Mouse (Mus musculus) MEL (cell line): ENCODE measurements around the gene Syt11. TPM values are rescaled to one million over a fixed set of nuclear protein-coding genes. Genes with fewer than 3 reads are reported as not detected.
A peak's percentile ranks its signal among the peaks of the same experiment; 100 is the strongest.

ENCODE experiments used
- DNase-seq: peaks from one replicate; pipeline ENCODE4 v3.0.0; 2011; ENCODE audit warnings: low read depth, low spot score
- H3K27ac ChIP-seq: 2 replicates; pipeline ENCODE4 v1.5.1; 2012; ENCODE audit warnings: low read depth, mild to moderate bottlenecking, control low read depth, low read length, moderate library complexity; ENCODE audit not compliant: control insufficient read depth
- H3K27me3 ChIP-seq, 2 experiments: fragments of 150-350 bp in 1 of 2; sonication (generic) in 1 of 2; 2 replicates each; pipeline ENCODE4 v1.6.1; 2012; ENCODE audit warnings: low read length in 2 of 2, mild to moderate bottlenecking in 2 of 2, improper control_type of control experiment in 1 of 2, moderate library complexity in 1 of 2; ENCODE audit not compliant: insufficient read depth in 2 of 2, control insufficient read depth in 1 of 2
- H3K36me3 ChIP-seq, 2 experiments: 2 replicates each; pipeline ENCODE4 v1.6.1; 2012 to 2014; ENCODE audit warnings: low read length in 2 of 2, improper control_type of control experiment in 1 of 2, inconsistent platforms in 1 of 2, mild to moderate bottlenecking in 1 of 2; ENCODE audit not compliant: insufficient read depth in 2 of 2, control insufficient read depth in 1 of 2
- H3K4me1 ChIP-seq, 2 experiments: fragments of 150-350 bp in 1 of 2; sonication (generic) in 1 of 2; 2 replicates each; pipeline ENCODE4 v1.6.1; 2012; ENCODE audit warnings: low read length in 2 of 2, improper control_type of control experiment in 1 of 2, mild to moderate bottlenecking in 1 of 2; ENCODE audit not compliant: insufficient read depth in 2 of 2, control insufficient read depth in 1 of 2
- H3K4me3 ChIP-seq, 2 experiments: fragments of 150-350 bp in 1 of 2; sonication (generic) in 1 of 2; 2 replicates each; pipeline ENCODE4 v1.5.1; 2012; ENCODE audit warnings: low read depth in 2 of 2, low read length in 2 of 2, mild to moderate bottlenecking in 2 of 2, moderate library complexity in 2 of 2, control low read depth in 1 of 2, improper control_type of control experiment in 1 of 2; ENCODE audit not compliant: control insufficient read depth in 1 of 2, insufficient read depth in 1 of 2
- H3K79me2 ChIP-seq: 2 replicates; pipeline ENCODE4 v1.6.1; 2012; ENCODE audit warnings: mild to moderate bottlenecking, low read length, moderate library complexity; ENCODE audit not compliant: control insufficient read depth, poor library complexity, insufficient read depth
- H3K9ac ChIP-seq: 2 replicates; pipeline ENCODE4 v1.6.1; 2012; ENCODE audit warnings: low read depth, mild to moderate bottlenecking, control low read depth, low read length, moderate library complexity; ENCODE audit not compliant: control insufficient read depth, poor library complexity, severe bottlenecking
- H3K9me3 ChIP-seq: fragments of 150-350 bp; sonication (generic); replicated peaks from 2 replicates; pipeline ENCODE4 v1.6.1; 2012; ENCODE audit warnings: mild to moderate bottlenecking, low read length, improper control_type of control experiment, moderate library complexity; ENCODE audit not compliant: insufficient read depth
- BHLHE40 ChIP-seq: IDR thresholded peaks from 2 replicates; pipeline ENCODE4 v1.6.1; 2012; ENCODE audit warnings: low read depth, mild to moderate bottlenecking, inconsistent platforms, low read length, improper control_type of control experiment, borderline replicate concordance
- CHD1 ChIP-seq: IDR thresholded peaks from 2 replicates; pipeline ENCODE4 v1.6.1; 2012; ENCODE audit warnings: low read depth, mild to moderate bottlenecking, inconsistent platforms, low read length, improper control_type of control experiment
- ETS1 ChIP-seq: IDR thresholded peaks from 2 replicates; pipeline ENCODE4 v1.6.1; 2012; ENCODE audit warnings: low read depth, mild to moderate bottlenecking, inconsistent platforms, low read length, improper control_type of control experiment, moderate library complexity
- GATA1 ChIP-seq: IDR thresholded peaks from 2 replicates; pipeline ENCODE4 v1.6.1; 2011; ENCODE audit warnings: low read depth, low read length, improper control_type of control experiment
- MAFK ChIP-seq: IDR thresholded peaks from 2 replicates; pipeline ENCODE4 v1.6.1; 2011; ENCODE audit warnings: low read depth, mild to moderate bottlenecking, low read length, improper control_type of control experiment, borderline replicate concordance
- MAX ChIP-seq: IDR thresholded peaks from 2 replicates; pipeline ENCODE4 v1.6.1; 2011; ENCODE audit warnings: low read length, improper control_type of control experiment
- MXI1 ChIP-seq: IDR thresholded peaks from 2 replicates; pipeline ENCODE4 v1.6.1; 2011; ENCODE audit warnings: mild to moderate bottlenecking, low read depth, low read length, improper control_type of control experiment
- MYC ChIP-seq: IDR thresholded peaks from 2 replicates; pipeline ENCODE4 v1.6.1; 2011; ENCODE audit warnings: low read depth, mild to moderate bottlenecking, low read length, improper control_type of control experiment, moderate library complexity
- NELFE ChIP-seq: IDR thresholded peaks from 2 replicates; pipeline ENCODE4 v1.6.1; 2011; ENCODE audit warnings: low read depth, low read length, improper control_type of control experiment
- POLR2A ChIP-seq, 2 experiments: IDR thresholded peaks; 2 replicates each; pipeline ENCODE4 v1.6.1; 2011 to 2012; ENCODE audit warnings: low read length in 2 of 2, mild to moderate bottlenecking in 2 of 2, control low read depth in 1 of 2, improper control_type of control experiment in 1 of 2, low read depth in 1 of 2, moderate library complexity in 1 of 2; ENCODE audit not compliant: control insufficient read depth in 1 of 2, insufficient read depth in 1 of 2, poor library complexity in 1 of 2
- POLR2AphosphoS2 ChIP-seq: IDR thresholded peaks from 2 replicates; pipeline ENCODE4 v1.6.1; 2011; ENCODE audit warnings: low read length, improper control_type of control experiment
- RCOR1 ChIP-seq: IDR thresholded peaks from 2 replicates; pipeline ENCODE4 v1.6.1; 2012; ENCODE audit warnings: low read depth, mild to moderate bottlenecking, inconsistent platforms, low read length, improper control_type of control experiment
- SIN3A ChIP-seq: IDR thresholded peaks from 2 replicates; pipeline ENCODE4 v1.6.1; 2012; ENCODE audit warnings: low read length, improper control_type of control experiment, inconsistent platforms
- TBP ChIP-seq: IDR thresholded peaks from 2 replicates; pipeline ENCODE4 v1.8.0; 2011; ENCODE audit warnings: low read depth, low read length, improper control_type of control experiment
- TCF12 ChIP-seq: IDR thresholded peaks from 2 replicates; pipeline ENCODE4 v1.6.1; 2014; ENCODE audit warnings: low read depth, mild to moderate bottlenecking, inconsistent platforms, low read length, improper control_type of control experiment, moderate library complexity
- USF1 ChIP-seq: IDR thresholded peaks from 2 replicates; pipeline ENCODE4 v1.6.1; 2014; ENCODE audit warnings: low read depth, mild to moderate bottlenecking, inconsistent platforms, low read length, improper control_type of control experiment, moderate library complexity
- USF2 ChIP-seq, 2 experiments: IDR thresholded peaks; 2 replicates each; pipeline ENCODE4 v1.6.1; 2011 to 2012; ENCODE audit warnings: improper control_type of control experiment in 2 of 2, low read length in 2 of 2, borderline replicate concordance in 1 of 2, inconsistent platforms in 1 of 2, low read depth in 1 of 2, mild to moderate bottlenecking in 1 of 2; ENCODE audit not compliant: insufficient read depth in 1 of 2
- ZC3H11A ChIP-seq: IDR thresholded peaks from 2 replicates; pipeline ENCODE4 v1.6.1; 2012; ENCODE audit warnings: low read depth, mild to moderate bottlenecking, inconsistent platforms, low read length, improper control_type of control experiment
- ZKSCAN1 ChIP-seq: IDR thresholded peaks from 2 replicates; pipeline ENCODE4 v1.6.1; 2012; ENCODE audit warnings: low read depth, mild to moderate bottlenecking, inconsistent platforms, low read length, improper control_type of control experiment, moderate library complexity
- ZNF384 ChIP-seq: IDR thresholded peaks from 2 replicates; pipeline ENCODE4 v1.6.1; 2012; ENCODE audit warnings: low read depth, mild to moderate bottlenecking, inconsistent platforms, low read length, improper control_type of control experiment
- polyA plus RNA-seq, 2 experiments: library from polyadenylated mRNA; stranded (reverse) in 1 of 2; unstranded in 1 of 2; fragments of >175 nt in 1 of 2; fragments of >200 nt in 1 of 2; gene quantifications; 2 replicates each; pipeline versions ENCODE4 v1.2.1 to v1.2.4; 2012; ENCODE audit warnings: low replicate concordance in 2 of 2, low read depth in 1 of 2; ENCODE audit not compliant: insufficient read length in 2 of 2, insufficient read depth in 1 of 2, missing spikeins in 1 of 2
- total RNA-seq: library from RNA; depleted of rRNA; stranded (reverse); fragments of 300-350 nt; gene quantifications from 2 replicates; pipeline ENCODE4 v1.2.3, GENCODE M21; 2012

The Syt11 gene
- total and polyA plus RNA-seq, 3 experiments = 0.19 to 1.4 TPM; not detected in 1

GRCm38 (mm10) chr3:88754283-88754682 lies 20.7 kb downstream of the Syt11 start (continued):
- TF ChIP-seq USF1 = peak; percentile 83

- peak overlapping the region; percentile 0 to 20; a peak in 3 of 4 replicates for H3K4me3 ChIP-seq
- H3K4me1 ChIP-seq = peaks cover 0 to 21% of the 10 kb centered on the region in 2 experiments; a peak in 3 of 4 replicates
- peak; percentile 81 for DNase-seq
- H3K27ac ChIP-seq = peak overlapping the region; percentile 62
- H3K36me3 ChIP-seq = peaks cover 0 to 7% of the 10 kb centered on the region in 2 experiments; a peak in 2 of 4 replicates
- no peaks in the 10 kb centered on the region for H3K9me3 ChIP-seq
- H3K79me2 ChIP-seq = no peaks in the 10 kb centered on the region; the same call in 1 of the 2 replicates
- 0 out of 2 replicates have a peak, but pooled peaks have one; percentile 54 for TF ChIP-seq MYC
- no peak for TF ChIP-seq NELFE
- TF ChIP-seq POLR2AphosphoS2 = no peak
- TF ChIP-seq BHLHE40 = peak; percentile 71; the same call in 1 of the 2 replicates
- TF ChIP-seq ZKSCAN1 = no peak
- no peak for TF ChIP-seq MAX
- 0 out of 2 replicates have a peak, but pooled peaks have one; percentile 20 for TF ChIP-seq ETS1
- no peak for TF ChIP-seq CHD1
- TF ChIP-seq USF1 = no peak; the same call in 1 of the 2 replicates
- TF ChIP-seq ZNF384 = no peak
- TF ChIP-seq, all 39 proteins: peak for 3
- Histone ChIP-seq H3K27me3 (no peaks in the 10 kb centered on the region), H3K9ac (peak overlapping the region; percentile 46)
These were observed 28.1 kb downstream of the Syt11 start for GRCm38 (mm10) chr3:88746871-88747231.

- peak; percentile 72 for DNase-seq
- TF ChIP-seq MXI1 (peak; percentile 95), SIN3A (peak; percentile 31; the same call in 1 of the 2 replicates), MYC (peak; percentile 97), ZNF384 (peak; percentile 92), TBP (peak; percentile 34), RCOR1 (no peak), MAX (peak; percentile 89), TCF12 (no peak; the same call in 1 of the 2 replicates), ETS1 (0 out of 2 replicates have a peak, but pooled peaks have one; percentile 7), POLR2AphosphoS2 (no peak), CHD1 (no peak), ZKSCAN1 (0 out of 2 replicates have a peak, but pooled peaks have one; percentile 2), MAFK (no peak), NELFE (peak; percentile 50), USF2 (IDR thresholded peaks at IDR 0.05; ENCODE audit: borderline replicate concordance in 1 of 2, insufficient read depth in 1 of 2, low read depth in 1 of 2, low read length in 2 of 2) (peak in 1 of 2 experiments; percentile 46; a peak in 1 of 4 replicates), GATA1 (no peak), USF1 (peak; percentile 80), POLR2A (IDR thresholded peaks at IDR 0.05; ENCODE audit: control insufficient read depth in 1 of 2, insufficient read depth in 1 of 2, low read depth in 1 of 2, low read length in 2 of 2, poor library complexity in 1 of 2) (peak in 1 of 2 experiments; percentile 42; a peak in 1 of 4 replicates), ZC3H11A (0 out of 2 replicates have a peak, but pooled peaks have one; percentile 1)
- Histone ChIP-seq H3K9me3 (no peaks in the 10 kb centered on the region), H3K4me1 (peaks cover 0 to 21% of the 10 kb centered on the region in 2 experiments; a peak in 3 of 4 replicates), H3K27ac (peak overlapping the region; percentile 62), H3K36me3 (peaks cover 0 to 7% of the 10 kb centered on the region in 2 experiments; a peak in 2 of 4 replicates), H3K79me2 (no peaks in the 10 kb centered on the region; the same call in 1 of the 2 replicates), H3K9ac (peak overlapping the region; percentile 72), H3K27me3 (no peaks in the 10 kb centered on the region), H3K4me3 (peak overlapping the region; percentile 55 to 79)
These were observed 28.7 kb downstream of the Syt11 start for GRCm38 (mm10) chr3:88746139-88746870.
